Mouse (Mus musculus) CH12F3 (cell line): Measurements from ENCODE around the gene Cldn15.

ENCODE experiments used
- in situ Hi-C: fragments of 300-500 bp; cut with MboI; formaldehyde crosslinking; loops from 2 replicates; pipeline ENCODE4 v1.14.3; 2020; ENCODE audit warnings: low sequenced_read_pairs

Cldn15 gene

DNA sequence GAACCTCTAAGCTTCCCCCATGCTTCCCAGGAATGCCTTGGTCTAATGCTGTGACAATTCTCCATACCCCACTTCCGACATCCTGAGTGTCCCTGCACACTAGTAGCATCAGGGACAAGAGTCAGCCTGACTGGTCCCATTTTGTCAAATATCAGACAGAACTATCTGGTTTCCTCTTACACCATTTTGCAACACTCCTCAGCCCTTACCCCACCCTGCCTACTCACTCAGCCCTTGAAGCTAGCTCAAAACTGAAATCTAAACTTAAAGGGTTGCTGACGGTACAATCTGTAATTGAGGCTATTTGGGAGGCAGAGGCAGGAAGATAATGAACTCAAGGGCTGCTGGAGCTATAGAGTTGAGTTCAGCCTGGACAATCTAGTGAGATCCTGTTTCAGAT, 13.3 kb downstream of the Cldn15 start:
- in situ Hi-C loops = no loop called here

DNA sequence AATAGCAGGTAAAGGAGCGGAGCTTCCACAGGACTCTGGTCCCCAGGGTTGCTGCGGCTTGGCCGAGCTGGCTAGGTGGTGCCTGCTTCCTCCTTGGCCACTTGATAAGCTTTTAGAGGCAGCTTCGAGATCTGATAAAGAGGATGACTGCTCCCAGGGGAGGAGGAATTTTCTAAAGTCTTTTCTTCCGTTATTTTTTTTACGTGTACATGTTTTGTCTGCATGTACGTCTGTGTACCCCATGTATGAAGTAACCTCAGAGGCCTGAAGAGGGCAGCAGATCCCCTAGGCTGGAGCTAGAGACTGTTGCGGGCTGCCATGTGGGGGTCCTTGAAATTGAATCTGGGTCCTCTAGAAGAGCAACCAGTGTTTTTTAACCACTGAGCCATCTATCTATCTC, 14.6 kb downstream of the Cldn15 start:
- in situ Hi-C loops = no loop called here

DNA sequence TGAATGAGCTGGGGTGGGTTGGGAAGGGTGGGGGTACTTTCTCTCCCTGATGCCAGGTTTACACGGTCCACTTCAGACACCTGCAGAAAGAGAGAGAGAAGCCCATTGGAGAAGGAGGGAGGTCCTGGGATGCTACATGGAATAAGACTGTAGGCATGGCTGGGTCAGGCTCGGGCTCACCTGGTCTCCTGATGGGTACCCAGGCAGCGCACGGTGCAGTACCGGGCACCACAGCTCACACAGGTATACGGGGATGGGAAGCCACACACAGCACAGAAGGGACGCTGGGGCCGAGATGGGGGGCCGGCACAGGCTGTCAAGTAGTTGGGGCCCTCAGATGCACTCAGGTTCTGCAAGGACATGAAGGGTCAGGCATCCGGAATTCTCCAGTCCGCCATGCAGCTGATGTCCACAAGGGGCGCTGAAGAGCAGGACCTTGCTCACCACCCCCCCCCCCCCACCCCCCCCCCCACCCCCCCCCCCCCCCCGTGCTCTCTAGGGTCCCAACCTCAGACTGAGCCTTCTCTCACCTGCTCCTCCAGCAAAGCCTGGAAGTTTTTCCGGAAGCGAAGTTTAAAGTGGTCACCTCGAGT, 16.0 kb downstream of the Cldn15 start:
- in situ Hi-C loops = no loop called here

DNA sequence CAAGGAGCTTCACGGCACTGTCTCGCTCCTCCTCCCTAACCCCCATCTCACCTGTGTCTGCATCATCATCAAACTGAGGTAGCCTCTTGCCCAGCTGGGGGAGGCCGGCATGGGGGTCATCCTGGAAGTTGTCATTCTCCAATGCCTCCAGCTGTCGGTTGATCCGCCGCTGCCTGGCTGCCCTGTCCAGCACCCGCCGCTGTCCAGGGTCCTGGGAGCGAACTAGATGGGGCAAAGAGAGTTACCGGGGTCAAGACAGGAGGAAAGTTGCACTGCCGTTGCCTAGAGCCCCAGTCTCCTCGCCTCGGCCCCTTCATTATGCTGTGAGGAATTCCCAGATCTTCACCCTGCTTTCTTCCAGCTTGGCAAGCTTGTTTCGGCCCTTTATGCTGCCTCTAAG, 18.4 kb downstream of the Cldn15 start:
- in situ Hi-C loops = no loop called here

DNA sequence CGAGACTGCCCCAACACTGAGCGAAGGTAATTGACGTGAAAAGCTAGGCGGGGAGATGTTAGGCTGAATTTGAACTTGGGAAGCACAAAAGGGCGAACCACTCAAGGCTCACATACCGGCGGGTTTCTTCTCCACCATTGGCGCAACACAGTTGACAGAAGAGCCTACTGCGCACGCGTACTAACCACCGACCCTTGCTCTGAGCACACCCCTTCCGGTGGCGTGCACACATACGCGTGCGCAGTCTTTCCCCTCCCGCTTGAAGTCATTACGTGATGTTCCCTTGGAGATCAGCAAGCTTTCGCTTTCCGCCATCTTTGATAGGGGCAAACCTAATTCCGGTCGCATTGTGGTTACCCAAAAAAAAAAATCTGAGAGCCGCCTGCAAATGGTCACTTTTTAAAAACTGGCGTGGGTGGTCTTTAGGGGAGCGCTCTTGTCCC, 20.3 kb downstream of the Cldn15 start, which contains the start of gene Plod3:
Plod3 (plus strand) TSS at position 325 of the 443 bp plus-strand sequence.
- in situ Hi-C loops = no loop called here

DNA sequence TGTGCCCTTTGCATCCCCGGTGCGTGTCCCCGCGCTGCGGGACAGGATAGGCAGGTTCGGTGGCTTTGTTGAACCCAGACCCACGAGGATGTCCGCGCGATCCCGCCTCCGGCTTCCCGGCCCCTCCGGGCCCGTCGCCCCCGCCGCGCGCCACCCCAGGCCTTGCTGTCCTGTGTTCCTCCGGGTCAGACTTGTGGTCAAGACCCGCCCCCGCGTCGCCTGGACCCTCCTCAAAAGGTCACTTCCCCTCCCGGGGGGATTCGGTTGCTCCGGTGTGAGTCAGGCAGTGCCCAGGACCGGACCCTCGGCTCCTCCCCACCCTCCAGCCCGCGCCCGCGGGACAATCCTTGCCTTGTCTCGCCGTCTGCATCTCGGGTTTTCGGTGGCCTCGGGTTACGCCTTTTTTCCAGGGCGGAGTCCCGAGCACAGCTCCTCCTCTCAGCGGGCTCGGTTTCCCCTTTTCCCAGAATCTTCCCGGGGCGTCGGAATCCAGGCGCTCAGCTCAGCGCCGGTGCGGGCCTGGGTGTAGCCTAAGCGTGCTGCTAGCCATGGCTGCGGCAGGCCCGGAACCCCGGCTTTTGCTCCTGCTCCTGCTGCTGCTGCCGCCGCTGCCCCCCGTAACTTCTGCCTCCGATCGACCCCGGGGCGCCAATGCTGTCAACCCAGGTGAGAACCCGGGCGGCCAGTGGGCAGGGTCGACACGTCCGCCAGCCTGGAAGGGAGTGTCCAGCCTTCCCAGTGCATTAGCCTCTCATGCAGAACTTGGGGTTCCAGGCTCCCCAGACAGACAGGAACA, 20.9 kb downstream of the Cldn15 start:
- in situ Hi-C loops = no loop called here

DNA sequence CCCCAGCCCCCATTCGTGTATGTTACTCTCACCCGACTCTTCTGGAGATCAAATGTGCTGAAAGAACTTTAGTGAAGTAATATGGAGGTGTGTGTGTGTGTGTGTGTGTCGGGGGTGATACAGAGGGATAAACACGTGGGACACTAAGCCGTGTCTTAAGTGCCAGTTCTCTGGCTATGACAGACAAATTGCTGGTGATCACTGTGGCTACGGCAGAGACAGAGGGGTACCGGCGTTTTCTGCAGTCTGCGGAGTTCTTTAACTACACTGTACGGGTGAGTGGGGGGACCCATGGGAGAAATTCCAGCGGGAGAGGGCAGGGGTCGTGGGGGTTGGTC, 21.5 kb downstream of the Cldn15 start, which contains the start of gene Znhit1:
Znhit1 (minus strand) TSS at position 88 of the 338 bp plus-strand sequence.
- in situ Hi-C loops = no loop called here

DNA sequence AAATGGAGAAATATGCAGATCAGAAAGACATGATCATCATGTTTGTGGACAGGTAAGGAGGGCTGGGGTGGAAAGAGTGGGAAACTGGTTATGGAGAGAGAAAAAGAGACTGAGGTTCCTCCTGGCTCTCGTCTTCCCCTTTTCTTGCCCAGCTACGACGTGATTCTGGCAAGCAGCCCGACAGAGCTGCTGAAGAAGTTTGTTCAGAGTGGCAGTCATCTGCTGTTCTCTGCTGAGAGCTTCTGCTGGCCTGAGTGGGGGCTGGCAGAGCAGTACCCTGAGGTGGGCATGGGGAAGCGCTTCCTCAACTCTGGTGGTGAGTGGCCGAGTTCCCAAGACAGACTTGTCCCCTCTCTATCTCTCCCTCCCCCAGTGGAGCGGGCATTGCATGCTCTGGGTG, 22.0 kb downstream of the Cldn15 start:
- in situ Hi-C loops = no loop called here

DNA sequence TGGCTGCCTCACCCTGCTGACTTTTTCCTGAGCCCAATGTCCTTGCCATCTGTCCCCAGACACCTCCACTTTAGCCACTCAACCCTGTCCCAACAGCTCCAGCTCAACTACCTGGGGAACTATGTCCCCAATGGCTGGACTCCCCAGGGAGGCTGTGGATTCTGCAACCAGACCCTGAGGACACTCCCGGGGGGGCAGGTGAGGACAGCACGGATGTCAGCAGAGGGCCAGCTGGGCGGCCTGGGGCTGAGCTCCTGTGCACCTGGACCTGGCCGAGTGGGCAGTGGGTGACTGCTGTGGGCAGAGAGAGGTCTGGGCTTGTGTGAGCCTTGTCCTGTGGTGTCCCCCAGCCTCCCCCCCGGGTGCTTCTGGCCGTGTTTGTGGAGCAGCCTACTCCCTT, 23.4 kb downstream of the Cldn15 start:
- in situ Hi-C loops = no loop called here

DNA sequence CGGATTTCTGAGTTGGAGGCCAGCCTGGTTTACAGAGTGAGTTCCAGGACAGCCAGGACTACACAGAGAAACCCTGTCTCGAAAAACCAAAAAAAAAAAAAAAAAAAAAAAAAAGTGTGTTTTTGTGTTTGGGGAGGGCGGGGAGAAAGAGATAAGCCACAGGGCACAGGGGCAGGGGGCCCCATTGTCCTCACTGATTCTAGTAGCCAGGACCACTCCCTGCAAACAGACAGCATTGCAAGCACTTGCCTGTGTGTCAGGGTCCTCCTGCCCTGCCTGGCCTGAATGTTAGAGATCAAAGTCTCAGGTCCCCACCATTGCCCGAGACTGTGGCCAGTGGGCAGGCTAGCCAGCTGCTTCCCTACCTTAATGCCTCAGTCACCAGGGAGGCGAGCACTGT, 33.0 kb downstream of the Cldn15 start:
- in situ Hi-C loops = no loop called here

DNA sequence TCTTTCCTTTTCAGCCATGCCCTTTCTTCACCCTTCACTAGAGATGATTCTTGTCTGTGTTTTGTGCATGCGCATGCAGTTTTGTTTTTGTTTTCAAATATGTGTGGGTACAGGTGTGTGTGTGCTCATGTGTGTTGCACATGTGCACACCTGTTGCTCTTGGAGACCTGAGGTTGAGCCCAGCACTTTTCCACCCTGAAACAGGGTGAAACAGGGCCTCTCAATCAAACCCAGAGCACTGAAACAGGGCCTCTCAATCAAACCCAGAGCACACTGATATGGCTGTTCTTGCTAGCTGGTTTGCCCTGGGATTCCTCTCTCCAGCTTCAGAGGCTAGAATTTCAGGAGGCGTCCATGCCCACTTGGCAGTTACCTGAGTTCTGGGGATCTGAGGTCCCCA, 34.2 kb downstream of the Cldn15 start:
- in situ Hi-C loops = no loop called here

DNA sequence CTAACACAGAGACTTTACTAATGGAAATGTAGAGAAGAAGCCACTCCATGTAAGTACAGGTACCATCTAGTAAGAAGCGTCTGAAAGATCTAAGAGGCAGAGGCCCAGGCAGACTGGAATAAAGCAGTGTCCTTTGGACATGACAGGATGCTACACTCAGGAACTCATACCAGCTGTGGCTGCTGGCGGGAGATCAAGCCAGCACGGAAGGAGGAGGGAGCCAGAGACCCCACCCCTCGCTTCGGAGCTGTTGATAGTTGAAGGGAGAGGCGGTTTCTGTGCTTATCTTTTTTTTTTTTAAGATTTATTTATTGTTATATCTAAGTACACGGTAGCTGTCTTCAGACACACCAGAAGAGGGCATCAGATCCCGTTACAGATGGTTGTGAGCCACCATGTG, 40.9 kb downstream of the Cldn15 start:
- in situ Hi-C loops = no loop called here

DNA sequence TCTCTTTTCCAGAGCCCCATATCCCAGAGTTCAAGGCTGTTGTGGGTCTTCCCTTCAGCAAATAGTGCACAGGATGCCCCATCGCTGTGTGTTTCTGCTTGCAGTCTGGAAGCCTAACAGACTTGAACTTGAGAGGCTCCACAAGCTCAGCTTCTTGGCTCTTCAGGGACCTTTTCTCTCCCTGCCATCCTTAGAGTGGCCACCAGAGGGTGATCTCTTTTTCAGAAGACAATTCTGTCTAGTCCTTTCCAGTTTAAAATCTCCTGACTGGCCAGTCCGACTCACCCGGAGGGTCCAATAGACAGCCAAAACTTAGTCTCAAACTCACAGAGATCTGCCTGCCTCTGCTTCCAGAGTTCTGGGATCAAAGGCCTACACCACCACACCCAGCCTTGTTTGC, 43.6 kb downstream of the Cldn15 start:
- in situ Hi-C loops = no loop called here

DNA sequence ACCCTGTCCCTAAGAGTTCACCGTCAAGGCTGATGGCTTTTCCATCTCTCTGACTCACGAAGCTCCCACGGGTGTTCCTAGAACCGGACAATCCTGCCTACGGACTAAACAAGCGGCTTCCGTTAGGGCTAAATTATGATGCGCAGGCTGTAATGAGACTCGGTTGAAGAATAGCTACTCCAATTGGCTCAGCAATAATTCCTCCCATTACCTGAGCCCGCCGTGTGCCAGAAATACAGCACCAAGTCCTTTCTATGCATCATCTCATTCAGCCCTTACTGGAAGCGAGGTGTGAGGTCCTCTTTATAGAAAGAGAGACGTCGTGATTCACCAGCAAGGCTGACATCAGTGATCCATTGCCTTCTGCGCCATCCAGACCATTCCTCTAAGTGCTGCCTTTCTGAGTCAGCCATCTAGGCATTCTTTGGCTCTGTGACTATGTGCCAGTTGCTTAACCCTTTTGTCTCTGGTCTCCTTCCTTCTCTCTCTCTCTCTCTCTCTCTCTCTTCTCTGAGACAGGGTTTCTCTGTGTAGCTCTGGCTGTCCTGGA, 46.1 kb downstream of the Cldn15 start:
- in situ Hi-C loops = no loop called here

DNA sequence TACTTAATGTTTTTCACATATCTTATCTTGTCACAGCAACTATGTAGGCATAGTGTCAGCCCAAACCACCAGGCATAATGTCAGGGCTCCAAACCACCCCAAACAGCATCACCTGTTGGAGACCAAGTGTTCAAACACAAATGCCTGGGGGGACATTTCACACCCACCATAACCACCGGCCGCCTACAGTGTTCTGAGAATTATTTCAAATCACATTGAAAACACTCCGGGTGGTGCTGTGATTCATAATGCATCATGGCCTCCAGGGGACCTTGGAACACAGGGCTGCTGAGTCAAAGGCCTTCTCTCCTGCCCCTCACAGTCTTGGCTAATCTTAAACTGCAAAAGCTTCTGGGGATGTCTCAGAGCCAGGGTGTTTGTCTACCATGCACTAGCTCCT, 49.5 kb downstream of the Cldn15 start:
- in situ Hi-C loops = no loop called here

DNA sequence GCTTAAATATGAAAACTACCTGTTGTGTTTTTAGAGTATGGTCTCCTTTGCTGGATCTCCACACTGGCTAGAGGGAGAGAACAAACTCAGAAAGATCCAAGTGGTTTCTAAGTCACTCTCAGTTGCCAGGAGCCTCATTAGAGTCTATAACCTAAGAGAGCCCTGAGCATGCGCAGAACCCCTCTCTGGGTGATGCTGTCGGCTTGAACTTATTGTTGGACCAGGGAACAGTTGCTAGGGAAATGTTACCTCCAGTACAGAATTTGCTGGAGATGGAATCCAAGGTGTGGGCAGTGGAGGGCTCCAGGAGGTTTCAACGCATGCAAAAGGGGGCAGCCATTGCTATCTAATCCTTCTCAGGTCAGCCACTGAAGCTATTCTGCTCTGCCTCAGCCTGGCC, 57.9 kb downstream of the Cldn15 start:
- in situ Hi-C loops = no loop called here

DNA sequence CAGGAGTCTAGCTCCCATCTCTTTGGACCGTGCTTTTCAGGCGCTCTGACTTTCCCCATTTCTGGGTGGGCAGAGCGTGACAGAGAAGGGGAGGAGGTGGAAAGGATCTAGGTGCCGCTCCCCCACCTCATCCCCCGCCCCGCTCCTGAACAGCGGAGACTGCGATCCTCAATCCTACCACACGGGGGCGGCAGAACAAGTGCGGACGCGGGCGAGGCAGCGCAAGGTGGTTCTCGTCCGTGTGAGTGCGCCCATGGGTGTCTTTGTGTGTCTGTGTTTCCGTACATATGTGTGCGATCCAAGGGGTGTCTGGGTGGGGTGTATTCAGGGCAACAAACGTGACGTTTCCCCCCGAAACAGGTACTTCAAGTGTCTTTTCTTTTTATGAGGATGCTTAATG, 58.7 kb downstream of the Cldn15 start:
- in situ Hi-C loops = no loop called here
